Mouse (Mus musculus) neural tube, embryonic 12.5 days (tissue): ENCODE data around the gene Rpap2. TPM values are rescaled to one million over a fixed set of nuclear protein-coding genes. Genes with fewer than 3 reads are reported as not detected.
A peak's percentile ranks its signal among the peaks of the same experiment; 100 is the strongest.

ENCODE experiments used
- ATAC-seq: fragments of 200-750 bp; cut with Nextera tagmentation; 2 replicates; pipeline ENCODE4 v1.8.0; 2017; ENCODE audit warnings: low read depth, mild to moderate bottlenecking, moderate TSS enrichment, moderate library complexity; ENCODE audit not compliant: low FRiP score
- H3K27ac ChIP-seq: fragments of 300-500 bp; sonication (generic); 2 replicates; pipeline ENCODE4 v1.5.1; 2016
- H3K27me3 ChIP-seq: fragments of 300-500 bp; sonication (generic); replicated peaks from 2 replicates; pipeline ENCODE4 v1.6.1; 2016; ENCODE audit warnings: mild to moderate bottlenecking
- H3K36me3 ChIP-seq: fragments of 300-500 bp; sonication (generic); 2 replicates; pipeline ENCODE4 v1.6.1; 2016; ENCODE audit warnings: mild to moderate bottlenecking
- H3K4me1 ChIP-seq: fragments of 300-500 bp; sonication (generic); 2 replicates; pipeline ENCODE4 v1.6.1; 2016
- H3K4me2 ChIP-seq: fragments of 300-500 bp; sonication (generic); replicated peaks from 2 replicates; pipeline ENCODE4 v1.6.1; 2016; ENCODE audit warnings: mild to moderate bottlenecking
- H3K4me3 ChIP-seq: fragments of 300-500 bp; sonication (generic); 2 replicates; pipeline ENCODE4 v1.5.1; 2016
- H3K9ac ChIP-seq: fragments of 300-500 bp; sonication (generic); 2 replicates; pipeline ENCODE4 v1.6.1; 2016; ENCODE audit warnings: mild to moderate bottlenecking
- H3K9me3 ChIP-seq: fragments of 300-500 bp; sonication (generic); 2 replicates; pipeline ENCODE4 v1.6.1; 2016; ENCODE audit warnings: mild to moderate bottlenecking
- WGBS: fragments of 180-500 bp; shearing (Covaris S2); methylation state at CpG from one replicate; pipeline ENCODE4 v1.1.7; 2016; 5-methylcytosine and 5-hydroxymethylcytosine counted together
- polyA plus RNA-seq: library from polyadenylated mRNA; unstranded; fragments of >200 nt; fragmentation: Nextera tagmentation; extraction: Ambion mirVana; gene quantifications from 2 replicates; pipeline ENCODE4 v1.2.1, GENCODE M21; 2016

The Rpap2 gene
- polyA plus RNA-seq, 1 experiment from 2014 or later: 19.7 TPM

DNA sequence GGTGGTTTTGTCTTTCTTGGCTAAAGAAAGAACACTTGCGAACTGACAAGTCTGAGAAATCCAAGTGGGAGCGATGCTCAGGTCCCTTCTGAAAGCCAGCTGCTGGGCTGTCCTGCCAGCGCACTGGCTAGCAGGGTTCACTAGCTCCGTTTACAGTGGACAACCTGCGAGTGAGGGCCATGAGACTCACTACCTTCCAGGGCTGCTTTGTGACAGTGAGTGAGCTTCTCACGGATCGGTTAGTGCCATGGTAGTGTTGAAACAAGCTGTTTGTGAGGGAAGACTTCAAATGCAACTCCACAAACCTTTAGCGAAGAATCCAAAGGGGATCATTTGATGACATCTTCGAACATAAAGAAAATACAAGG is 91.3 kb downstream of the Rpap2 start:
- peak overlapping the region; percentile 33 for H3K4me3 ChIP-seq
- H3K9ac ChIP-seq: peak overlapping the region; percentile 44; the same call in 1 of the 2 replicates
- 23% methylated on average over 9 of the region's 9 CpGs for WGBS
- H3K27ac ChIP-seq: no peak overlapping the region
- peaks cover 5% of the 10 kb centered on the region; the same call in 1 of the 2 replicates for H3K4me1 ChIP-seq
- peak overlapping the region; percentile 59 for H3K4me2 ChIP-seq
- no peaks in the 10 kb centered on the region for H3K9me3 ChIP-seq
- no peaks in the 10 kb centered on the region for H3K36me3 ChIP-seq
- H3K27me3 ChIP-seq: 0 out of 2 replicates have a peak, but pooled peaks cover 3% of the 10 kb centered on the region
- 0 out of 2 replicates have a peak, but pooled peaks have one; percentile 39 for ATAC-seq

DNA sequence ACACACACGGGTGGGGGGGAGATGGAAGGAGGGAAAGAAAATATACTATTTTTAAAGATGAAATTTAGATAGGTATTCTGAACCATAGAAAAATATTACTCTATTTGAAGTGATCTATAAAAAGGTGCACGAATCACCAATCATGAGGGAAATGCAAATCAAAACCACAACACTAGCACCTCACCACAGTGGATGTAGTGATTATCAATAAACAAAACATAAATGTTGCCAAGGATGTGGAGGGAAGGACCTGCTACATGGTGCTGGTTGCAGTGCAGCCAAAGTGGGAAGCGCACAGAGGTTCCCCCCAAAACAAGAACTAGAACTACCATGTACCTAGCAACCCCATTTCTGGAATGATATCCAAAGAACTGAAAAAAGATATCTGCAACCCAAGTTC is 97.8 kb downstream of the Rpap2 start:
- H3K9ac ChIP-seq: no peak overlapping the region
- no peak for ATAC-seq
- H3K9me3 ChIP-seq: no peaks in the 10 kb centered on the region
- H3K36me3 ChIP-seq: no peaks in the 10 kb centered on the region
- no peak overlapping the region for H3K4me2 ChIP-seq
- 70% methylated on average over 3 of the region's 3 CpGs for WGBS
- no peaks in the 10 kb centered on the region for H3K4me1 ChIP-seq
- no peaks in the 10 kb centered on the region for H3K27me3 ChIP-seq
- no peak overlapping the region for H3K4me3 ChIP-seq
- no peak overlapping the region for H3K27ac ChIP-seq

DNA sequence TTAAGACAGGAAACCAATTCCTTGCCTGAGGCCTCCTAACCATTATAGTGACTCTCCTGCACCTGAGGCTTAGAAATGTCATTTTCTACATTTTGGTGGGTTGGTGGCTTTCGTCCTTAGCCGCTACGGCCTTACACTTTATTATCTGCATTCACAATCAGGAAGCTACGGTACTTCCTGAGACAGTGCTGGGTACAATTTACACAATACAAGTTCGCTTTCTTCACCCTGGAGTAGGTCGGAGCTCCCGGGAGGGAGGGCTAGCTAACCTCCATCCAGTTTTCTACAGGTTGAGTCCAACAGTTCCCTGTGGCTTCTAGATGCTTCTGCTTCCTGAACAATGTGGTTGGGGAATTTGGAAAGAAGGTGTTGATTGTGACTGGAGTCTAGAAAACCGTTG is 101.7 kb downstream of the Rpap2 start:
- WGBS: 83% methylated on average over 8 of the region's 8 CpGs
- no peaks in the 10 kb centered on the region for H3K4me1 ChIP-seq
- no peaks in the 10 kb centered on the region for H3K9me3 ChIP-seq
- no peaks in the 10 kb centered on the region for H3K36me3 ChIP-seq
- no peak overlapping the region for H3K9ac ChIP-seq
- ATAC-seq: no peak
- H3K4me2 ChIP-seq: no peak overlapping the region
- no peak overlapping the region for H3K27ac ChIP-seq
- H3K27me3 ChIP-seq: no peaks in the 10 kb centered on the region
- H3K4me3 ChIP-seq: no peak overlapping the region

DNA sequence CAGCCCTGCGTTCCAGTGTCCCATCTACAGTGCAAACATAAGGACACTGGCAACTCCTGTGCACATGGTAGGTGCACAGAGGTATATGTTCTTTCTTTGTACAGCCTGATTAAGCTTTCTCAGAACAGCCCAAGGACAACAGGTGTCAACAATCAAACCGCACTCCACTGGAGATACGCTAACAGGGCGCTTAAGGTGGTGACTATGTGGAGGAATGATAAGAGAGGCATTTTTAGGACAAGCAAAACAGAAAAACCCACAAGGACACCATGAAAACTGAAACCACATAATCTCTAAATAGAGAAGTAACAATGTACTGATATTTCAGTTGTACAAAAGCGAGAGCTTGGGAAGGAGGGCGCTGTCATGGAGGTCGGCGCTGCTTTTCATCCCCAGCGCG is 103.7 kb downstream of the Rpap2 start:
- no peaks in the 10 kb centered on the region for H3K27me3 ChIP-seq
- H3K36me3 ChIP-seq: no peaks in the 10 kb centered on the region
- H3K9ac ChIP-seq: no peak overlapping the region
- H3K4me2 ChIP-seq: no peak overlapping the region
- no peaks in the 10 kb centered on the region for H3K9me3 ChIP-seq
- no peak overlapping the region for H3K4me3 ChIP-seq
- WGBS: 93% methylated on average over 10 of the region's 10 CpGs
- H3K27ac ChIP-seq: no peak overlapping the region
- H3K4me1 ChIP-seq: no peaks in the 10 kb centered on the region
- ATAC-seq: no peak

DNA sequence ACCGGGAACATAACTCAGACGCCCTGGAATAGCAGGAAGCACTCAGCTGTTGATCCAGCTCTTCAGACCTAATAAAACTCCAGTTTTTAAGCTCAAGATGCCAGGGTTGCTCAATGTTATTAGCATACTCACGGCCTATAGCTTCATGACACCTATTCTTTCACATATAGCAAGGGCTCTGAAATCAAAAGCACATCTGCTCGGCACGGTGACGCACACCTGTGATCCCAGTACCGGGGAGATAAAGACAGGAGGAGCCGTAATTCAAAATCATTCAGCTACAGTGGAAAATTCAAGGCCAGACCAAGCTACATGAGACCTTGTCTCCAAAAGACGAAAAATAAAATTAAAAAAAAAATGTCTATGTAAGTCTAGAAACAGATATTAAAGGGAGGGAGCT is 104.5 kb downstream of the Rpap2 start:
- no peaks in the 10 kb centered on the region for H3K36me3 ChIP-seq
- H3K4me3 ChIP-seq: no peak overlapping the region
- no peak overlapping the region for H3K9ac ChIP-seq
- no peak overlapping the region for H3K4me2 ChIP-seq
- no peaks in the 10 kb centered on the region for H3K4me1 ChIP-seq
- whole genome bisulfite sequencing: 84% methylated on average over 9 of the region's 9 CpGs
- ATAC-seq: no peak
- H3K9me3 ChIP-seq: no peaks in the 10 kb centered on the region
- no peak overlapping the region for H3K27ac ChIP-seq
- no peaks in the 10 kb centered on the region for H3K27me3 ChIP-seq

DNA sequence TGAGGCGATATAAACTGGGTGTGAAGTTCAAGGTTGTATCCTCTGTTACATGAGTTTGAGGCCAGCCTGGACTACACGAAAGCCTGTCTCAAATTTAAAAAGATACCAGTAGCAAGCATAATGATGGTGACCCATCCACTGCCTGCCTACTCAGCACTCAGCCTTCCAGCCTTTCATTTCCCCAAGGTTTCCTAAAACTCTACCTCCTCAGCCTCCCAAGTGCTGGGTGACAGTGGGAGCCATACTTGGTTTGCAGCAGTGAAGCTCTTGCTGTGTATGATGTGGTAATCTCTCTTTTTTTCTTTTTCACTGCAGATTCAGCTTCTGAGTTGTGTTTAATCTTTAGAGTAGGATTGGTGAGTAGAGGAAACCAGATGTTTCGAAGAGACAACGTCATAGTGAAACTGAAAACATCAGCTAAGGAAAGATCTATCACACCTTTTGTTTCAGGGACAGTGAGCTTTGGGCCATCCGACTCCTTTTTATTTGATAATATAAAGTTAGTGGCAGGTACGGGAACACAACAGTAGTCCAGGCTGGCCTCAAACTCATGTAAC is 106.1 kb downstream of the Rpap2 start:
- no peak overlapping the region for H3K27ac ChIP-seq
- H3K27me3 ChIP-seq: no peaks in the 10 kb centered on the region
- no peaks in the 10 kb centered on the region for H3K4me1 ChIP-seq
- no peaks in the 10 kb centered on the region for H3K9me3 ChIP-seq
- ATAC-seq: no peak
- H3K36me3 ChIP-seq: no peaks in the 10 kb centered on the region
- H3K9ac ChIP-seq: no peak overlapping the region
- 87% methylated on average over 6 of the region's 6 CpGs for WGBS
- H3K4me3 ChIP-seq: no peak overlapping the region
- no peak overlapping the region for H3K4me2 ChIP-seq

DNA sequence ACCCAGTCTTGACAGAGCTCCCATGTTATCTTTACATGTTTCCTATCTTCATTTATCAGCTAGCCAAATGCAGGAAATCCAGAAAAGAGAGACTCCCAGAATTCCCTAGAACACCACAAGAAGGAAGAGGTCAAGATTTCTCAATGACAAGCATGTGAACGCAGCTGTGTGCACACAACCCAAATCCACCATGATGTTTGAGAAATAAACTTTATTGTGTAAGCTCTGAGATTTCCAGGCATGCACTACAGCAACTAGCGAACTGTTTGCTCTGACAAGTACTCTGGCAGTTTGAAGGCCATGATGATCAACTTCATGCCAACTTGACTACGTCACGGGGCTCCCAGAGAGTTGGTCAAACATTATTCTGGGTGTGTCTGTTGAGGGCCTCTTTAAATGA is 108.6 kb downstream of the Rpap2 start:
- H3K9ac ChIP-seq: no peak overlapping the region
- 0 out of 2 replicates have a peak, but pooled peaks cover 4% of the 10 kb centered on the region for H3K27me3 ChIP-seq
- no peaks in the 10 kb centered on the region for H3K4me1 ChIP-seq
- ATAC-seq: no peak
- 89% methylated on average over 4 of the region's 4 CpGs for WGBS
- no peaks in the 10 kb centered on the region for H3K36me3 ChIP-seq
- H3K27ac ChIP-seq: no peak overlapping the region
- H3K4me3 ChIP-seq: no peak overlapping the region
- H3K4me2 ChIP-seq: no peak overlapping the region
- no peaks in the 10 kb centered on the region for H3K9me3 ChIP-seq

DNA sequence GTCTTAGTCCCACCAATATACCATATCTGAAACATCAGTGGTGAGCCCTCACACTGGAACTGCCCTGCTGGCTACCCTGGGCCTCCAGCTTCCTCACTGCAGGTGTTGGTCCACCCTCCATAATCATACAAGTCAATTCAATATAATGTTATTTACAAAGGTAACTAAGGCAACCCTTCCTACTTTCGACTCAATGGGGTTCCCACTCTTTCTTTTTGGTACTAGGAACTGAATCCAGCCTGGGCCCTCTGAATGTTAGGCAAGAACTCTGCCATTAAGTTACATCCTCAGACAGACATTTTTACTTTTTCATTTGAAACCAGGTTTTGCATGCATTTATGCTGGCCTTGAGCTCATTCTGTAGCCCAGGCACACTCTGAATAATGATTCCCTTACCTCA is 109.1 kb downstream of the Rpap2 start:
- Histone ChIP-seq H3K9me3 (no peaks in the 10 kb centered on the region), H3K4me1 (no peaks in the 10 kb centered on the region), H3K4me2 (no peak overlapping the region), H3K27me3 (0 out of 2 replicates have a peak, but pooled peaks cover 4% of the 10 kb centered on the region), H3K27ac (no peak overlapping the region), H3K36me3 (no peaks in the 10 kb centered on the region), H3K9ac (no peak overlapping the region), H3K4me3 (no peak overlapping the region)
- 94% methylated on average over 1 of the region's 1 CpGs for WGBS
- no peak for ATAC-seq

DNA sequence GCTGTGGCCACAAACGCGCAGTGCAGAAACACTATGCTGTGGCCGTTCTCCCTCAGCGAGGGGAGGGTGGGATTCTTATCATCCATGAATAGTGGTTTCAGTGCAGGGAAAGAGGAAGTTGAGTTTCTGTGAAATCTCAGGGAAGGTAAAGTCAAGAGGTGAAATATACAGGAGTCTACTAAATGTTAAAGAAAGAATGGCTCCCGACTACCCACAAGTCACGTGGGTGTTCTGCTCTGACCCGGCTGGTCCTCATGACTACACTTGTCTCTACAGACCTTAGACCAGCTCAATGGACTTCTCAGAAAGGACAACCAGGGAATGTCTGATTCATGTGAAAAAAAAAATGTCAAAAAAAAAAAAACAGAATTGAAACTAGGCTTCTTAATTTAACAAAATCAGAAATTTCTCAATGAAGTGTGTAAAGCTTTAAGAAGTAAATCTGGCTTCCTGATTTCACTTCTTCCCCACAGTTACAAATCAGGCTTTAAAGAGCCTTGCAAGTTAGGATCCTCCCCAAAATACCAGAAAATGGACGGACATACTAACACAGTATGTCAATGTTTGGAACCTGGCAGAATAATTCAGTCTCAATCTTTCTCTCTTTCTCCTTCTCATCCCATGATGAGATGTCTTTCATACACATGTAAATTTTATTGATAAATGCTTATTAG is 111.1 kb downstream of the Rpap2 start:
- Histone ChIP-seq H3K36me3 (no peaks in the 10 kb centered on the region), H3K4me2 (no peak overlapping the region), H3K4me3 (no peak overlapping the region), H3K27me3 (0 out of 2 replicates have a peak, but pooled peaks cover 4% of the 10 kb centered on the region), H3K9ac (no peak overlapping the region), H3K9me3 (no peaks in the 10 kb centered on the region), H3K4me1 (no peaks in the 10 kb centered on the region), H3K27ac (no peak overlapping the region)
- no peak for ATAC-seq
- 92% methylated on average over 8 of the region's 8 CpGs for WGBS

Other genes starting within 250 kb of the Rpap2 start
- 1.5 TPM in 2 replicates for gene Ephx4, start 194.6 kb upstream of the Rpap2 start, polyA plus RNA-seq
- gene Lpcat2b, start 165.8 kb upstream of the Rpap2 start, polyA plus RNA-seq: not detected in 2 replicates
- 8.8 and 9.3 TPM in 2 replicates for gene Btbd8, start 159.4 kb upstream of the Rpap2 start, polyA plus RNA-seq
- gene Gm42669, start 89.8 kb upstream of the Rpap2 start, polyA plus RNA-seq: 0.36 and 0.49 TPM in 2 replicates
- gene 1700028K03Rik, start 62.7 kb upstream of the Rpap2 start, polyA plus RNA-seq: 0.09 and 0.13 TPM in 2 replicates
- gene Glmn, start 515 bp downstream of the Rpap2 start, polyA plus RNA-seq: 33.3 and 34.2 TPM in 2 replicates
- gene Gfi1, start 128.7 kb downstream of the Rpap2 start, polyA plus RNA-seq: not detected in 2 replicates
- gene Ube2d2b, start 232.7 kb downstream of the Rpap2 start, polyA plus RNA-seq: 0.19 TPM in 2 replicates